Mouse (Mus musculus) yolk sac, embryonic 10.5 days (tissue): ENCODE measurements at regions not wholly inside any gene's neighbourhood (a gene's known extent, or its start where the extent isn't known, plus 50 kb on each side); places are given as distances from the start of the nearest gene placed in this dataset.

ENCODE experiments used
- DNase-seq: peaks from one replicate; pipeline ENCODE4 v3.0.0-alpha.2; 2017; ENCODE audit warnings: low spot score

- peak; percentile 43 for DNase-seq
These were observed 84.8 kb upstream of the Calm2 start for GRCm38 (mm10) chr17:87531411-87532157.

- no peak for DNase-seq
These were observed 85.4 kb upstream of the Calm2 start for GRCm38 (mm10) chr17:87532158-87532545.

DNA sequence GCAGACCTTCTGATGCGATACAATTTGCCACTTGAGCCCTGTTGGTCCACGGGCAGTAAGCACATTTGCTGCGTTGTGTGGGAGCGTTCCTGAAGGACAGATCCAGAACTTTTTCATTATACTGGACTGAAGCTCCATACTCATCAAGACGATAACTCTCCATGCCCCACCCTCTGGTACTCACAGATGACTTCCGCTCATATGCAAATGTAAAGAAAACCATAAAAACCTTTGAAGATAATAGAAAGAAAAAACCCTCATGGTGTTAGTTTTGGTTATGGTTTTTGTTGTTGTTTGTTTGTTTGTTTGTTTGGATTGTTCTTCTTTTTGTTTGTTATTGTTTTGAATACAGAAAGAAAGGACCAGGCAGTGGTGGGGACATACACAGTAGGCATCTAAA, 86.0 kb upstream of the Calm2 start:
- DNase-seq = no peak

DNA sequence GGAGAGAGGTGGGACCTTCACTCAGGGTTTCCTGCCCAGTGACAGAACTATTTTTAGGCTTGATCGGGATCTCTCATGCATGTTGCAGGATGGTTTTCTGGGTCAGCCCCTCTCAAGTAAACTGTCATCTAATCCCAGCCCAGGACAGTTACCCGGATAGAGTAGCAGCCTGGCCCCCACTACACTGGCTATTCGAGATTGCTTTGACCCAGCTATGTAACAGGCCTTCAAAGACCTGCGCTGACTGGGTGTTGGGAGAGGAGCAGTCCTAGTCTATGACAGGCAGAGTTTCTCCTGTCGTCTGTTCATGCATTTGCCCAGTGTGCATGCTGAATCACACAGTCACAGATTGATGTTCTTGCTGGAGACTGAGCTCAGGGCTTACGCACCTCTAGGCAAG, 86.2 kb upstream of the Epcam start:
- no peak for DNase-seq

DNA sequence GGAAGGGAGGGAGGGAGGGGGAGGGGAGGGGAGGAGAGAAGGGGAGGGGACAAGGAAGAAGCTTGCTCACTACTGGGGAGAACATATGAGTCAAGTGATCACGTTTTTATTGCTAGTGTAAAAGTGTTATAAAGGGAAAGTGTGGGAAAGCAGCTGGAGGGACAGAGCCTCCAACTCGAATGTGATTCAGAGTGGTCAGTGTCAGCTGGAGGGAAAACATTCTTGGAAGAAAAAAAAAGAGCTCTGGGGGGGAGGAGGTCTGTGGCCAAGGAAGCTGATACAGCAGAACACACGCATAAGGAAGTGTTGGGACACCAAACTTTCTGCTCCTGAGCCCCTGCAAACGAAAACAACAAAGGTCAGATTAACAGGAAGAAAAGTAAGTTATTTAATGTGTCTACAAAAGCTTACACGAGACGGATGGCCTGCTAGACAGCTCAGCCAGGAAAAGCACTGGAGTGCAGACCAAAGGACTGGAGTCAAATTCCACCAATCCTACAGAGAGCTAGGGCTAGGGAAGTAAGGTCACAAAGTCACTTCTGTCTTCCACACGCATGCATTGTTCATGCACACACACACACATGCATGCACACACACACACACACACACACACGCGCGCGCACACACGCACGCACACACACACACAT, 85.1 kb upstream of the Epcam start:
- peak; percentile 68 for DNase-seq

DNA sequence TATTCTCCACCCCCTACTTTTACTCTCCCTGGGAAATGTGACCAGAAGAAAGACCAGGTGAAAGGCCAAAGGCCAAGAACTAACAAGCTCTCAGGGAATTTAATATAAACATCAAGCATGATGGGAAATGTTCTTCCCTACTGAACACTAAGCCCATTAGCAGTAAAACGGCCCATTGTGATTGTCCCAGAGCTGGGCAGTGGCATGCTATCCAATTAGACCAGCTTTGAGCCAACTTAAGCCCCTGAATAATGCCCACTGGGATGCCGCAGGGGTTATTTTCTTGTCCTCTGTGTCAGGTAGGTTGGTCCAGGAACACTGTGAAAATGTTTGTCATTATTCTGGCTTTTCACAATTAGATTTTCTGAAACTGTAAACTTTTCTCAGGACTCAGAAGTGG, 81.2 kb upstream of the Epcam start:
- DNase-seq = peak; percentile 32

DNA sequence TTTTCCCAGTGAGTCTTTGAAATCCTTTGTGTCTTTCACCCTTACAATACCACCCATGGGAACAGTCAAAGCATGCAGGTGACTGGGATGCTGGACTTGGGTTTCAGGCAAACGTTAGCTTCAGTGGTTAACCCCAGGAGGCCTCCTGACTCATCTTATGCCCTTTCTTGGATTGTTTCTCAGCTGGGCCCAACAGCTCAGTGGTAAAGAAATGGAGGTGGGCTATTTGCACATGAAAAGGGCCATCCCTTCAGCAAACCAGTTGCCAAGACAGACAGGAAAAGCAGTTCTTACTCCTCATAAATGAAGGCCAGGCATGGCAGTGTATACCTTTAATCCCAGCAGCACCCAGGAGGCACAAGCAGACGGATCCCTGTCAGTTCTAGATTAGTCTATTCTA, 77.4 kb upstream of the Epcam start:
- no peak for DNase-seq

GRCm38 (mm10) chr17:87559641-87560040, 76.1 kb upstream of the Epcam start:
- DNase-seq = no peak

- DNase-seq = no peak
These were observed 74.9 kb upstream of the Epcam start for GRCm38 (mm10) chr17:87560923-87561322.

GRCm38 (mm10) chr17:87563375-87563774, 72.4 kb upstream of the Epcam start:
- DNase-seq = no peak

- DNase-seq = no peak
These were observed 70.1 kb upstream of the Epcam start for GRCm38 (mm10) chr17:87565631-87566030.

DNA sequence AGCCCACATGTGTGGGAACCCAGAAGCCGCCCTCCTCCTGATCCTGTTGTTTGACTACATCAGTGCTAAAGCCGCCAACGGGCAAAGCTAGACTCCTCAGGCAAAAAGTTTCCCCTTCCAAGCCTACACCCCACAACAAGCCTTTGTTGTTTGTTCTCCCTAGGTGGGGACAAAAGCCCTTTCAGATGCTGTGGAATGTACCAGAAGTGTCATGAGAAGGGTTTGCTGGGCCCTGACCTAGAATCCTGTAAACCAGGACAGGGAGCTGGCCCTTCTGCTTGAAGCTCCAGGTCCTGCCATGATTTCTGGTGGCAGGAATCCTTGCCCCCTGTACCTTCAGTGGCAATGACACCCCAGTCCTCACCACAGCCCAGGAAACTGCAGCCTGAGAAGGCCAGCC, 69.5 kb upstream of the Epcam start:
- no peak for DNase-seq

- DNase-seq = peak; percentile 77
These were observed 68.8 kb upstream of the Epcam start for GRCm38 (mm10) chr17:87566996-87567395.

GRCm38 (mm10) chr17:87567475-87567874, 68.3 kb upstream of the Epcam start:
- no peak for DNase-seq

GRCm38 (mm10) chr17:87569981-87570380, 65.8 kb upstream of the Epcam start:
- DNase-seq = peak; percentile 48

DNA sequence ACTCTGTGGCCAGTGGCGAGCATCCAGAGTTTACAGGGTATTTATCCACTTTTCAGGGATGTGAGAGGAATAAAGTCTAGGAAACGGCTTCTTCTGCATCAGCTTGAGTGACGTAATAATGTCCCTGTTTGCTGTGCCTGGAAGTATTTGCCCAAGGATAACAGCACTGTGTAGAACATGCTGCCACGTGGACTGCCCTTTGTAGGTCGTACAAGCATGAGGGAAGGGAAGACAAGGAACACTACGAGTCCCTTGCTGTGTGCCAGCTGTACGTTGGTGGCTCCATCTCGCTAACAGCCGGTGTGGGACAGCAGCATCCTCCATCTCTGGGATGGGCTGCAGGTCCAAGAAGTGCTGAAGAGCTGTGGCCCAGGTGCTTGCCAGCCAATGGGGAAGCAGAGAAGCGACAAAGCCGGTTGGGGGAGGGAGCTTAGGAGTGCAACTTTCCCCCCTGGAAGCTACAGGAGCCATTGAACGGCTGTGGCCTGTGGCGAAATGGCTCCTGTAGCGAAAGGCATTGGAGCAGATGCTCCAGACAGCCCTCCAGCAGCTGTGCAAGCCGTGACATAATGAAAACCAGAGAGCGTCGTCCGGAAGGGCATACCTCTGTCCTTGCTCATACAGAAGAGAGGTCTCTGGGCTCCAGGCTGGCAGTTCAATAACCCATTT, 65.0 kb upstream of the Epcam start:
- DNase-seq = peak; percentile 26

DNA sequence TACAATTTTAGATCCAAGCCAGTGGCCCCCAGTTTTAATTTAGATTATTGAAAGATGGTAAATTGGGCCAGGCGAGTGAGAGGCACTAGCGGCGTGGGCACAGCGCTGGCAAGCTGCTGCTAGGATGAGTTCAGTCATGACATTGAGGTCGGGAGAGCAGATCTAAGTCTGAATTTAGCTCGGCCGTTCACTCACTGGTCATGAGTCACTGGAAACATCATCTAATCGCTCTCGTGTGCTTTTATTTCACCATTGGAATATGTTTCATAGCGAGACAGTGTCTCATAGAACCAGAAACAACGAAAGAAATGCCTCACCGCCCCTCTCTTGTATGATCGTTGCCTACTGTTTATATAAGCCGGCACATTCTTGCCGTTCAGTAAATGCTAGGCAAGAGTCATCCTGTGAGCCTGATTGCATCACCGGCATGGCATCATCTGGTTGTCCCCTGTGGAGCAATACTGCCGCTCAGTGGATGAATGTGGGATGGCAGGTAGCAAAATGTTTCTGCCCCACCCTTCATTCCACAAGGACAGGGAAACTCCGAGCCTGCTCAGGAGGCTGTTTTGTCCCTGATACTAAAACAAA, 64.3 kb upstream of the Epcam start:
- peak; percentile 87 for DNase-seq

GRCm38 (mm10) chr17:87583575-87583974, 52.2 kb upstream of the Epcam start:
- DNase-seq = no peak

DNA sequence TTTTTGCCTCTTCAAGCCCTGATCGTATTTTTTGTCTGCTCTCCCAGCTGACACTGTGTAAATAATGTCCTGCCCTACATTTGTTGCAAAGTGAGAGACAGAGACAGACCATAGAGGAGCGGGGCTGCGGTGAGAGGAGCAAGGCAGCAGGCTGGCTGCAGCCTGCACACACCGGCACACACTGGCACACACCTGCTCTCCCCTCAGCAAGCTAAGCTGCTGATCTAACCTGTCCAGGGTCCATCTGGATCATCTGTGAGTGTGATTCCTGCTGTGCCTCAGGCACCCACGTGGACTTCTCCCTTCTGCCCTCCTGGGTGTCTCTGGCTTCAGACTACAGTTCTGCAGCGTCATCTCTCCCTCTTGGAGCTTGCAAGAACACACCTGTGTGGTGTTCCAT, 50.4 kb upstream of the Epcam start:
- DNase-seq = no peak
